Mouse (Mus musculus) kidney, embryonic 15.5 days (tissue): ENCODE data around the gene Lmna. TPM values are rescaled to one million over a fixed set of nuclear protein-coding genes. Genes with fewer than 3 reads are reported as not detected.
A peak's percentile ranks its signal among the peaks of the same experiment; 100 is the strongest.

ENCODE experiments used
- ATAC-seq: fragments of 200-750 bp; cut with Nextera tagmentation; replicated peaks from 2 replicates; pipeline ENCODE4 v1.8.0; 2017; ENCODE audit warnings: moderate TSS enrichment; ENCODE audit not compliant: low FRiP score
- H3K27ac ChIP-seq: fragments of 300-500 bp; sonication (generic); 2 replicates; pipeline ENCODE4 v1.5.1; 2015; ENCODE audit warnings: mild to moderate bottlenecking, inconsistent platforms
- H3K27me3 ChIP-seq: fragments of 300-500 bp; sonication (generic); 2 replicates; pipeline ENCODE4 v1.6.1; 2015; ENCODE audit warnings: inconsistent platforms
- H3K36me3 ChIP-seq: fragments of 300-500 bp; sonication (generic); 2 replicates; pipeline ENCODE4 v1.6.1; 2015; ENCODE audit warnings: inconsistent platforms
- H3K4me1 ChIP-seq: fragments of 300-500 bp; sonication (generic); 2 replicates; pipeline ENCODE4 v1.6.1; 2015; ENCODE audit warnings: inconsistent platforms
- H3K4me2 ChIP-seq: fragments of 300-500 bp; sonication (generic); 2 replicates; pipeline ENCODE4 v1.6.1; 2015; ENCODE audit warnings: moderate library complexity, mild to moderate bottlenecking, inconsistent platforms
- H3K4me3 ChIP-seq: fragments of 300-500 bp; sonication (generic); replicated peaks from 2 replicates; pipeline ENCODE4 v1.5.1; 2015; ENCODE audit warnings: mild to moderate bottlenecking, inconsistent platforms
- H3K9ac ChIP-seq: fragments of 300-500 bp; sonication (generic); 2 replicates; pipeline ENCODE4 v1.6.1; 2015; ENCODE audit warnings: mild to moderate bottlenecking, inconsistent platforms
- H3K9me3 ChIP-seq: fragments of 300-500 bp; sonication (generic); replicated peaks from 2 replicates; pipeline ENCODE4 v1.6.1; 2016; ENCODE audit warnings: inconsistent platforms
- WGBS: fragments of 180-500 bp; shearing (Covaris S2); methylation state at CpG from one replicate; pipeline ENCODE4 v1.1.7; 2015; ENCODE audit warnings: mixed read lengths; 5-methylcytosine and 5-hydroxymethylcytosine counted together
- polyA plus RNA-seq: library from polyadenylated mRNA; unstranded; fragments of >200 nt; fragmentation: Nextera tagmentation; extraction: Ambion mirVana; gene quantifications from 2 replicates; pipeline ENCODE4 v1.2.1, GENCODE M21; 2015

The Lmna gene
- polyA plus RNA-seq, 1 experiment from 2014 or later, result 92.0 TPM

GRCm38 (mm10) chr3:88512896-88513545 lies 3.3 kb upstream of the Lmna start:
- Histone ChIP-seq H3K9me3 (no peaks in the 10 kb centered on the region), H3K36me3 (no peaks in the 10 kb centered on the region), H3K9ac (0 out of 2 replicates have a peak overlapping the region, but pooled peaks have one; percentile 23), H3K4me1 (peaks cover 55% of the 10 kb centered on the region), H3K4me3 (no peak overlapping the region), H3K27me3 (no peaks in the 10 kb centered on the region), H3K27ac (0 out of 2 replicates have a peak overlapping the region, but pooled peaks have one; percentile 19), H3K4me2 (no peak overlapping the region)
- 45% methylated on average over 14 of the region's 15 CpGs for WGBS
- ATAC-seq, result no peak

- no peak for ATAC-seq
- Histone ChIP-seq H3K9me3 (no peaks in the 10 kb centered on the region), H3K4me3 (no peak overlapping the region), H3K36me3 (no peaks in the 10 kb centered on the region), H3K4me2 (no peak overlapping the region), H3K4me1 (peaks cover 55% of the 10 kb centered on the region), H3K27ac (peak overlapping the region; percentile 48; the same call in 1 of the 2 replicates), H3K27me3 (no peaks in the 10 kb centered on the region), H3K9ac (0 out of 2 replicates have a peak overlapping the region, but pooled peaks have one; percentile 23)
- 50% methylated on average over 6 of the region's 6 CpGs for WGBS
These were observed 2.6 kb upstream of the Lmna start for GRCm38 (mm10) chr3:88512141-88512895.

- Histone ChIP-seq H3K36me3 (no peaks in the 10 kb centered on the region), H3K4me3 (no peak overlapping the region), H3K27ac (0 out of 2 replicates have a peak overlapping the region, but pooled peaks have one; percentile 48), H3K9me3 (no peaks in the 10 kb centered on the region), H3K4me1 (peaks cover 59% of the 10 kb centered on the region), H3K9ac (no peak overlapping the region), H3K4me2 (no peak overlapping the region), H3K27me3 (no peaks in the 10 kb centered on the region)
- no peak for ATAC-seq
- 31% methylated on average over 4 of the region's 4 CpGs for WGBS
These were observed 1.8 kb upstream of the Lmna start for GRCm38 (mm10) chr3:88511559-88511958.

- peak overlapping the region; percentile 92 for H3K27ac ChIP-seq
- no peaks in the 10 kb centered on the region for H3K27me3 ChIP-seq
- 43% methylated on average over 13 of the region's 13 CpGs for WGBS
These were observed 899 bp upstream of the Lmna start for GRCm38 (mm10) chr3:88510421-88511289.

GRCm38 (mm10) chr3:88509250-88509649 lies 506 bp downstream of the Lmna start:
- no peaks in the 10 kb centered on the region for H3K9me3 ChIP-seq
- 0 out of 2 replicates have a peak overlapping the region, but pooled peaks have one; percentile 12 for H3K9ac ChIP-seq
- ATAC-seq, result 0 out of 2 replicates have a peak, but pooled peaks have one; percentile 2
- peak overlapping the region; percentile 48 for H3K4me3 ChIP-seq
- peak overlapping the region; percentile 92 for H3K27ac ChIP-seq
- peaks cover 68% of the 10 kb centered on the region for H3K4me1 ChIP-seq
- no peaks in the 10 kb centered on the region for H3K27me3 ChIP-seq
- peak overlapping the region; percentile 71 for H3K4me2 ChIP-seq
- H3K36me3 ChIP-seq, result no peaks in the 10 kb centered on the region
- WGBS, result 52% methylated on average over 3 of the region's 3 CpGs

More at GRCm38 (mm10) chr3:88510421-88511289, 899 bp upstream of the Lmna start:
- 0 out of 2 replicates have a peak, but pooled peaks have one; percentile 0 for ATAC-seq
- Histone ChIP-seq H3K36me3 (no peaks in the 10 kb centered on the region), H3K4me3 (peak overlapping the region; percentile 48), H3K9ac (peak overlapping the region; percentile 12), H3K4me1 (peaks cover 63% of the 10 kb centered on the region), H3K9me3 (no peaks in the 10 kb centered on the region), H3K4me2 (peak overlapping the region; percentile 71)

- Histone ChIP-seq H3K9me3 (no peaks in the 10 kb centered on the region), H3K27me3 (no peaks in the 10 kb centered on the region), H3K4me3 (no peak overlapping the region), H3K4me1 (peaks cover 69% of the 10 kb centered on the region), H3K4me2 (no peak overlapping the region), H3K27ac (no peak overlapping the region), H3K36me3 (no peaks in the 10 kb centered on the region), H3K9ac (no peak overlapping the region)
- 47% methylated on average over 7 of the region's 7 CpGs for WGBS
- ATAC-seq, result no peak
These were observed 4.0 kb downstream of the Lmna start for GRCm38 (mm10) chr3:88505765-88506164.

- Histone ChIP-seq H3K9me3 (no peaks in the 10 kb centered on the region), H3K9ac (no peak overlapping the region), H3K4me3 (no peak overlapping the region), H3K27me3 (no peaks in the 10 kb centered on the region), H3K27ac (no peak overlapping the region), H3K36me3 (no peaks in the 10 kb centered on the region), H3K4me2 (no peak overlapping the region), H3K4me1 (peaks cover 69% of the 10 kb centered on the region)
- ATAC-seq, result no peak
- 61% methylated on average over 6 of the region's 6 CpGs for WGBS
These were observed 4.7 kb downstream of the Lmna start for GRCm38 (mm10) chr3:88505081-88505480.

GRCm38 (mm10) chr3:88503881-88504746 lies 5.6 kb downstream of the Lmna start:
- Histone ChIP-seq H3K4me3 (peak overlapping the region; percentile 65; the same call in 1 of the 2 replicates), H3K9ac (no peak overlapping the region), H3K27me3 (no peaks in the 10 kb centered on the region), H3K27ac (peak overlapping the region; percentile 82), H3K9me3 (no peaks in the 10 kb centered on the region), H3K4me1 (peaks cover 60% of the 10 kb centered on the region), H3K4me2 (0 out of 2 replicates have a peak overlapping the region, but pooled peaks have one; percentile 97), H3K36me3 (no peaks in the 10 kb centered on the region)
- 50% methylated on average over 8 of the region's 8 CpGs for WGBS
- no peak for ATAC-seq

GRCm38 (mm10) chr3:88503505-88503863 lies 6.3 kb downstream of the Lmna start:
- no peaks in the 10 kb centered on the region for H3K27me3 ChIP-seq
- H3K27ac ChIP-seq, result peak overlapping the region; percentile 82
- H3K4me2 ChIP-seq, result peak overlapping the region; percentile 97
- peak overlapping the region; percentile 18; the same call in 1 of the 2 replicates for H3K9ac ChIP-seq
- WGBS, result 33% methylated on average over 4 of the region's 4 CpGs
- H3K4me3 ChIP-seq, result peak overlapping the region; percentile 65
- H3K9me3 ChIP-seq, result no peaks in the 10 kb centered on the region
- H3K36me3 ChIP-seq, result no peaks in the 10 kb centered on the region
- peaks cover 59% of the 10 kb centered on the region for H3K4me1 ChIP-seq
- ATAC-seq, result peak; percentile 20; the same call in 1 of the 2 replicates

- peak overlapping the region; percentile 82 for H3K27ac ChIP-seq
- H3K36me3 ChIP-seq, result no peaks in the 10 kb centered on the region
- peaks cover 59% of the 10 kb centered on the region for H3K4me1 ChIP-seq
- peak overlapping the region; percentile 65 for H3K4me3 ChIP-seq
- peak overlapping the region; percentile 97 for H3K4me2 ChIP-seq
- H3K9me3 ChIP-seq, result no peaks in the 10 kb centered on the region
- peak; percentile 93 for ATAC-seq
- H3K27me3 ChIP-seq, result no peaks in the 10 kb centered on the region
- H3K9ac ChIP-seq, result peak overlapping the region; percentile 80
- under 1% methylated on average over 55 of the region's 55 CpGs for WGBS
These were observed 6.9 kb downstream of the Lmna start for GRCm38 (mm10) chr3:88502641-88503504.
